Mouse (Mus musculus) hindbrain, embryonic 15.5 days (tissue): Measurements from ENCODE around the gene Cfd. TPM values are rescaled to one million over a fixed set of nuclear protein-coding genes. Genes with fewer than 3 reads are reported as not detected.

Experiments
- ATAC-seq: fragments of 200-750 bp; cut with Nextera tagmentation; 2 replicates; pipeline ENCODE4 v1.8.0; 2017; ENCODE audit warnings: low read depth, moderate number of reproducible peaks, moderate TSS enrichment; ENCODE audit not compliant: low FRiP score
- H3K27ac ChIP-seq: fragments of 300-500 bp; sonication (generic); replicated peaks from 2 replicates; pipeline ENCODE4 v1.5.1; 2015; ENCODE audit warnings: mild to moderate bottlenecking, inconsistent platforms
- H3K27me3 ChIP-seq: fragments of 300-500 bp; sonication (generic); 2 replicates; pipeline ENCODE4 v1.6.1; 2015; ENCODE audit warnings: control low read depth, inconsistent platforms
- H3K36me3 ChIP-seq: fragments of 300-500 bp; sonication (generic); 2 replicates; pipeline ENCODE4 v1.6.1; 2015; ENCODE audit warnings: control low read depth, inconsistent platforms
- H3K4me1 ChIP-seq: fragments of 300-500 bp; sonication (generic); replicated peaks from 2 replicates; pipeline ENCODE4 v1.6.1; 2015; ENCODE audit warnings: control low read depth, inconsistent platforms
- H3K4me2 ChIP-seq: fragments of 300-500 bp; sonication (generic); 2 replicates; pipeline ENCODE4 v1.6.1; 2015; ENCODE audit warnings: moderate library complexity, mild to moderate bottlenecking, inconsistent platforms
- H3K4me3 ChIP-seq: fragments of 300-500 bp; sonication (generic); 2 replicates; pipeline ENCODE4 v1.5.1; 2015; ENCODE audit warnings: mild to moderate bottlenecking, inconsistent platforms
- H3K9ac ChIP-seq: fragments of 300-500 bp; sonication (generic); 2 replicates; pipeline ENCODE4 v1.6.1; 2015; ENCODE audit warnings: inconsistent platforms
- H3K9me3 ChIP-seq: fragments of 300-500 bp; sonication (generic); 2 replicates; pipeline ENCODE4 v1.6.1; 2016; ENCODE audit warnings: control low read depth, inconsistent platforms
- WGBS: fragments of 180-500 bp; shearing (Covaris S2); methylation state at CpG from one replicate; pipeline ENCODE4 v1.1.7; 2015; 5-methylcytosine and 5-hydroxymethylcytosine counted together
- polyA plus RNA-seq: library from polyadenylated mRNA; unstranded; fragments of >200 nt; fragmentation: Nextera tagmentation; extraction: Ambion mirVana; gene quantifications from 2 replicates; pipeline ENCODE4 v1.2.1, GENCODE M21; 2015

Gene Cfd
- polyA plus RNA-seq: not detected in 2 replicates

GRCm38 (mm10) chr10:79890670-79891069 lies at the start of gene Cfd:
Cfd (plus strand) TSS chr10:79890853.
- no peak within 1 kb of the TSS for H3K9ac ChIP-seq
- H3K27ac ChIP-seq: no peak within 1 kb of the TSS
- H3K4me3 ChIP-seq: no peak within 1 kb of the TSS
- ATAC-seq: no peak
- peaks cover 6% of the 10 kb centered on the region; the same call in 1 of the 2 replicates for H3K36me3 ChIP-seq
- H3K27me3 ChIP-seq: 0 out of 2 replicates have a peak, but pooled peaks cover 3% of the 10 kb centered on the region
- WGBS: 37% methylated on average over 5 of the region's 5 CpGs
- H3K9me3 ChIP-seq: no peaks in the 10 kb centered on the region
- no peaks in the 10 kb centered on the region for H3K4me1 ChIP-seq
- no peak within 1 kb of the TSS for H3K4me2 ChIP-seq

GRCm38 (mm10) chr10:79842322-79842721 lies 48.3 kb upstream of the Cfd start:
- Histone ChIP-seq H3K4me2 (no peak overlapping the region), H3K9ac (no peak overlapping the region), H3K9me3 (no peaks in the 10 kb centered on the region), H3K4me3 (no peak overlapping the region), H3K27me3 (no peaks in the 10 kb centered on the region), H3K27ac (0 out of 2 replicates have a peak overlapping the region, but pooled peaks have one; percentile 16), H3K36me3 (no peaks in the 10 kb centered on the region), H3K4me1 (peaks cover 10% of the 10 kb centered on the region)
- ATAC-seq: no peak
- WGBS: 66% methylated on average over 3 of the region's 3 CpGs

GRCm38 (mm10) chr10:79843476-79843875 lies 47.2 kb upstream of the Cfd start:
- H3K9me3 ChIP-seq: no peaks in the 10 kb centered on the region
- no peak overlapping the region for H3K9ac ChIP-seq
- no peak for ATAC-seq
- H3K4me3 ChIP-seq: no peak overlapping the region
- no peak overlapping the region for H3K27ac ChIP-seq
- H3K36me3 ChIP-seq: no peaks in the 10 kb centered on the region
- H3K4me2 ChIP-seq: no peak overlapping the region
- 56% methylated on average over 6 of the region's 6 CpGs for WGBS
- peaks cover 10% of the 10 kb centered on the region for H3K4me1 ChIP-seq
- H3K27me3 ChIP-seq: no peaks in the 10 kb centered on the region

- Histone ChIP-seq H3K4me1 (peaks cover 12% of the 10 kb centered on the region), H3K4me3 (no peak overlapping the region), H3K36me3 (no peaks in the 10 kb centered on the region), H3K9ac (no peak overlapping the region), H3K27ac (no peak overlapping the region), H3K27me3 (no peaks in the 10 kb centered on the region), H3K9me3 (no peaks in the 10 kb centered on the region), H3K4me2 (no peak overlapping the region)
- WGBS: 77% methylated on average over 5 of the region's 5 CpGs
- no peak for ATAC-seq
Measured at GRCm38 (mm10) chr10:79846553-79846952, 44.1 kb upstream of the Cfd start.

- Histone ChIP-seq H3K9me3 (no peaks in the 10 kb centered on the region), H3K9ac (no peak overlapping the region), H3K27me3 (no peaks in the 10 kb centered on the region), H3K4me1 (peaks cover 35% of the 10 kb centered on the region), H3K36me3 (no peaks in the 10 kb centered on the region), H3K4me3 (no peak overlapping the region), H3K27ac (no peak overlapping the region), H3K4me2 (no peak overlapping the region)
- no peak for ATAC-seq
- 79% methylated on average over 8 of the region's 8 CpGs for WGBS
Measured at GRCm38 (mm10) chr10:79849941-79850628, 40.6 kb upstream of the Cfd start.

- ATAC-seq: no peak
- no peak overlapping the region for H3K4me3 ChIP-seq
Measured at GRCm38 (mm10) chr10:79851653-79852052, 39.0 kb upstream of the Cfd start.

GRCm38 (mm10) chr10:79852107-79852789 lies 38.4 kb upstream of the Cfd start:
- no peak for ATAC-seq
- Histone ChIP-seq H3K27me3 (no peaks in the 10 kb centered on the region), H3K4me1 (peaks cover 54% of the 10 kb centered on the region), H3K36me3 (no peaks in the 10 kb centered on the region), H3K4me2 (peak overlapping the region; percentile 71), H3K27ac (peak overlapping the region; percentile 98), H3K4me3 (peak overlapping the region; percentile 45), H3K9me3 (no peaks in the 10 kb centered on the region), H3K9ac (peak overlapping the region; percentile 60; the same call in 1 of the 2 replicates)
- WGBS: 63% methylated on average over 9 of the region's 9 CpGs

More at GRCm38 (mm10) chr10:79851653-79852052, 39.0 kb upstream of the Cfd start:
- no peaks in the 10 kb centered on the region for H3K9me3 ChIP-seq
- no peaks in the 10 kb centered on the region for H3K36me3 ChIP-seq
- H3K4me2 ChIP-seq: peak overlapping the region; percentile 71; the same call in 1 of the 2 replicates
- 0 out of 2 replicates have a peak overlapping the region, but pooled peaks have one; percentile 60 for H3K9ac ChIP-seq
- WGBS: 79% methylated on average over 3 of the region's 3 CpGs
- H3K27me3 ChIP-seq: no peaks in the 10 kb centered on the region
- H3K27ac ChIP-seq: peak overlapping the region; percentile 98
- H3K4me1 ChIP-seq: peaks cover 48% of the 10 kb centered on the region

GRCm38 (mm10) chr10:79852827-79853226 lies 37.8 kb upstream of the Cfd start:
- H3K4me3 ChIP-seq: peak overlapping the region; percentile 45
- H3K9ac ChIP-seq: peak overlapping the region; percentile 60
- peak overlapping the region; percentile 98 for H3K27ac ChIP-seq
- no peaks in the 10 kb centered on the region for H3K27me3 ChIP-seq
- peak overlapping the region; percentile 71 for H3K4me2 ChIP-seq
- peaks cover 60% of the 10 kb centered on the region for H3K4me1 ChIP-seq
- no peaks in the 10 kb centered on the region for H3K9me3 ChIP-seq
- ATAC-seq: no peak
- H3K36me3 ChIP-seq: no peaks in the 10 kb centered on the region
- 20% methylated on average over 8 of the region's 8 CpGs for WGBS

- Histone ChIP-seq H3K4me1 (peaks cover 66% of the 10 kb centered on the region), H3K4me3 (peak overlapping the region; percentile 45), H3K9ac (peak overlapping the region; percentile 60), H3K27me3 (no peaks in the 10 kb centered on the region), H3K36me3 (no peaks in the 10 kb centered on the region), H3K27ac (peak overlapping the region; percentile 98), H3K4me2 (peak overlapping the region; percentile 71), H3K9me3 (no peaks in the 10 kb centered on the region)
- WGBS: under 1% methylated on average over 15 of the region's 15 CpGs
- ATAC-seq: peak; percentile 9; the same call in 1 of the 2 replicates
Measured at GRCm38 (mm10) chr10:79853392-79853791, 37.3 kb upstream of the Cfd start.

GRCm38 (mm10) chr10:79853860-79854795 lies 36.5 kb upstream of the Cfd start, which contains the start of gene Ptbp1:
Ptbp1 (plus strand) TSS chr10:79854427.
- Histone ChIP-seq H3K4me1 (peaks cover 73% of the 10 kb centered on the region), H3K27ac (peak within 1 kb of the TSS; percentile 99), H3K36me3 (peaks cover 2% of the 10 kb centered on the region), H3K9ac (peak within 1 kb of the TSS; percentile 92), H3K9me3 (no peaks in the 10 kb centered on the region), H3K4me2 (peak within 1 kb of the TSS; percentile 90), H3K27me3 (no peaks in the 10 kb centered on the region), H3K4me3 (peak within 1 kb of the TSS; percentile 82)
- WGBS: under 1% methylated on average over 74 of the region's 75 CpGs
- peak; percentile 95 for ATAC-seq

- H3K4me1 ChIP-seq: peaks cover 79% of the 10 kb centered on the region
- no peaks in the 10 kb centered on the region for H3K9me3 ChIP-seq
- WGBS: under 1% methylated on average over 83 of the region's 83 CpGs
- peak overlapping the region; percentile 99 for H3K27ac ChIP-seq
- peak overlapping the region; percentile 92 for H3K9ac ChIP-seq
- no peaks in the 10 kb centered on the region for H3K27me3 ChIP-seq
- peak overlapping the region; percentile 90 for H3K4me2 ChIP-seq
- peak; percentile 6 for ATAC-seq
- peaks cover 11% of the 10 kb centered on the region for H3K36me3 ChIP-seq
- peak overlapping the region; percentile 82 for H3K4me3 ChIP-seq
Measured at GRCm38 (mm10) chr10:79854801-79855541, 35.7 kb upstream of the Cfd start.
